Mouse (Mus musculus): ENCODE measurements around the gene Zfp11.

- TF ChIP-seq CTCF (IDR thresholded peaks at IDR 0.05; ENCODE audit: insufficient read depth, low read length): no peak
- no peak for TF ChIP-seq POLR2A (IDR thresholded peaks at IDR 0.05; ENCODE audit: borderline replicate concordance, extremely low read depth, low read depth, low read length)
These were observed 43.8 kb downstream of the Zfp11 start for GRCm38 (mm10) chr5:129626099-129626498.

All from lung, adult 2 months (tissue).